Mouse (Mus musculus) kidney, adult 2 months (tissue): ENCODE measurements at regions not wholly inside any gene's neighbourhood (a gene's known extent, or its start where the extent isn't known, plus 50 kb on each side); places are given as distances from the start of the nearest gene placed in this dataset.

ENCODE experiments used
- CTCF ChIP-seq: fragments of 200-500 bp; conservative IDR thresholded peaks from 2 replicates; pipeline ENCODE4 v1.5.1; 2011; ENCODE audit warnings: low read depth, mild to moderate bottlenecking, control low read depth, low read length, moderate library complexity, mixed read lengths; ENCODE audit not compliant: insufficient read depth, insufficient read length
- POLR2A ChIP-seq: fragments of 200-500 bp; IDR thresholded peaks from one replicate; pipeline ENCODE4 v1.6.1; 2011; ENCODE audit warnings: low read depth, low read length, control low read depth

DNA sequence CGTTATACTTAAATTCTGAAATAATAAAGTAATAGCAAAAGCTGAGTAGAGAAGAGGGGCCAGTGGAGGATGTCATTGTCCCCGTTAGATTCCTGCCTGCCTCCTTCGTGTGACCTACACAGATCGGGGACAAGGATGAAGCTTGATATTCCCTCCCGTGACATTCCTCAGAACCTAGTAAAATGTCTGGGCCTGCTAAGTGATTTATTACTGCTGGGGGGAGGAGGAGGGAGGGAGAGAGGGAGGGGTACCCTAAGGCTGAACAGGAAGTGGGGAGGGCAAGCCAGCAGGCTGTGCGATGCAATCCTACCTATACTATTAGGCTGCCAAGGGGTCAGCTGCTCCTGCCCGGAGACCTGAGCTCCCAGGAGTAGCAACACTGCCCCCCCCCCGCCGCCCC, 64.9 kb upstream of the Csf3r start:
- TF ChIP-seq CTCF: no peak
- TF ChIP-seq POLR2A: no peak
